Mouse (Mus musculus) heart, postnatal 0 days (tissue): Measurements from ENCODE around the gene Vwa5b1. TPM values are rescaled to one million over a fixed set of nuclear protein-coding genes. Genes with fewer than 3 reads are reported as not detected.
A peak's percentile ranks its signal among the peaks of the same experiment; 100 is the strongest.

Experiments used
- ATAC-seq: fragments of 200-750 bp; cut with Nextera tagmentation; 2 replicates; pipeline ENCODE4 v1.8.0; 2017; ENCODE audit warnings: low read depth, moderate number of reproducible peaks, moderate library complexity; ENCODE audit not compliant: insufficient read depth
- DNase-seq: peaks from one replicate; pipeline ENCODE4 v3.0.0-alpha.2; 2016; ENCODE audit warnings: low spot score
- H3K27ac ChIP-seq: fragments of 300-500 bp; sonication (generic); 2 replicates; pipeline ENCODE4 v1.5.1; 2014; ENCODE audit warnings: low read depth, mild to moderate bottlenecking
- H3K27me3 ChIP-seq: fragments of 300-500 bp; sonication (generic); 2 replicates; pipeline ENCODE4 v1.6.1; 2014; ENCODE audit warnings: low read length, mixed read lengths; ENCODE audit not compliant: control insufficient read depth, insufficient read depth
- H3K36me3 ChIP-seq: fragments of 300-500 bp; sonication (generic); replicated peaks from 2 replicates; pipeline ENCODE4 v1.6.1; 2014; ENCODE audit warnings: low read length, mixed read lengths; ENCODE audit not compliant: control insufficient read depth, insufficient read depth
- H3K4me1 ChIP-seq: fragments of 300-500 bp; sonication (generic); 2 replicates; pipeline ENCODE4 v1.6.1; 2014; ENCODE audit warnings: antibody characterized with exemption; ENCODE audit not compliant: control insufficient read depth, insufficient read depth
- H3K4me2 ChIP-seq: fragments of 300-500 bp; sonication (generic); 2 replicates; pipeline ENCODE4 v1.6.1; 2014; ENCODE audit warnings: low read depth, mild to moderate bottlenecking, low read length, moderate library complexity
- H3K4me3 ChIP-seq: fragments of 300-500 bp; sonication (generic); 2 replicates; pipeline ENCODE4 v1.5.1; 2014; ENCODE audit warnings: low read depth, low read length
- H3K9ac ChIP-seq: fragments of 300-500 bp; sonication (generic); replicated peaks from 2 replicates; pipeline ENCODE4 v1.6.1; 2014; ENCODE audit warnings: low read depth, low read length, mixed read lengths
- H3K9me3 ChIP-seq: fragments of 300-500 bp; sonication (generic); replicated peaks from 2 replicates; pipeline ENCODE4 v1.6.1; 2016; ENCODE audit warnings: low read length; ENCODE audit not compliant: control insufficient read depth
- CTCF ChIP-seq: IDR thresholded peaks from 2 replicates; pipeline ENCODE4 v1.5.1; 2016; ENCODE audit warnings: antibody characterized with exemption, control low read depth, low read depth
- EP300 ChIP-seq: IDR thresholded peaks from 2 replicates; pipeline ENCODE4 v1.6.1; 2016; ENCODE audit warnings: antibody characterized with exemption, low read depth
- WGBS: fragments of 180-500 bp; shearing (Covaris S2); extraction: QIAGEN DNeasy Blood & Tissue Kit; methylation state at CpG from one replicate; pipeline ENCODE4 v1.1.7; 2014; 5-methylcytosine and 5-hydroxymethylcytosine counted together
- polyA plus RNA-seq: library from polyadenylated mRNA; unstranded; fragments of >200 nt; fragmentation: Nextera tagmentation; extraction: Ambion mirVana; gene quantifications from 2 replicates; pipeline ENCODE4 v1.2.1, GENCODE M21; 2015
- total RNA-seq: library from RNA; depleted of rRNA; stranded (reverse); fragments of >200 nt; gene quantifications from 2 replicates; pipeline ENCODE4 v1.2.3, GENCODE M21; 2014; ENCODE audit warnings: low replicate concordance; rRNA removed

Vwa5b1 gene
- total and polyA plus RNA-seq, 2 experiments from 2014 or later = not detected

GRCm38 (mm10) chr4:138522296-138522695 is 113.4 kb downstream of the Vwa5b1 start:
- 0 out of 2 replicates have a peak, but pooled peaks cover 3% of the 10 kb centered on the region for H3K27me3 ChIP-seq

DNA sequence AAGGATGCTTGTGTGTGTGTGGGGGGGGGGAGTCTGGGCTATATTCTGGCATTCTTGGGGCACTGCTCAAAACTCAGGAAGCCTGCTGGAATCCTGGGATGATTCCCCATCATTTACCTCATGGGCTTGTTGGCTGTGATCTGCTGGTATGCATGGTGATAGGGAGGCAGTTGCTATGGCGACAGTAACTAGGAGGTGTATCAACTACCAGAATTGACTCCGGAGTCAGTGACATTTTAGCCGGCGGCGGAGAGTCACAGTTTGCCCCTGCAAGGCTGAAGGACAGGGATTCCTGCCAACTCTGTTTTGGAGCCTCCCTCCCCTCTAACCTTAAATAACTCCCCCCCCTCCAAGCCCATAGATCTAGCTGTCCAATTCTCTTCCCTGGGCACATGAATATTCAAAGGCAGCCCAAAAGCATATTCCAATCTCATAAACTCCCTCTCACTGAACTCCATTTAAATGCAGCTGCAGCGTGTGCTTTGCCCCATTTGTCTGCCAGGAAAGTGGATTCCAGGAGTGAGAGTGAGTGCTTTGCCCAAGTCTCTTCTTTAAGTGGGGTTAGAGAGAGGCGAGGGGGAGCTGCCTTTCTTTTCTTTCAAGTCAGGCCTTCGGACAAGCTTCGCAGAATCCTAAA is 118.4 kb downstream of the Vwa5b1 start:
- Histone ChIP-seq H3K27ac (no peak overlapping the region), H3K9me3 (no peaks in the 10 kb centered on the region), H3K36me3 (no peaks in the 10 kb centered on the region), H3K4me2 (no peak overlapping the region), H3K4me3 (no peak overlapping the region), H3K4me1 (no peaks in the 10 kb centered on the region), H3K9ac (no peak overlapping the region), H3K27me3 (peaks cover 15% of the 10 kb centered on the region; the same call in 1 of the 2 replicates)
- ATAC-seq (no peak), DNase-seq (no peak)
- 43% methylated on average over 9 of the region's 9 CpGs for WGBS
- TF ChIP-seq CTCF (no peak), EP300 (no peak)

More at GRCm38 (mm10) chr4:138522296-138522695, 113.4 kb downstream of the Vwa5b1 start:
- Histone ChIP-seq H3K4me2 (no peak overlapping the region), H3K4me3 (no peak overlapping the region), H3K4me1 (no peaks in the 10 kb centered on the region), H3K9ac (no peak overlapping the region), H3K36me3 (no peaks in the 10 kb centered on the region), H3K27ac (no peak overlapping the region), H3K9me3 (no peaks in the 10 kb centered on the region)
- DNase-seq = no peak
- TF ChIP-seq EP300 = no peak
- no peak for TF ChIP-seq CTCF
- WGBS = 22% methylated on average over 7 of the region's 7 CpGs
- ATAC-seq = peak; percentile 55

DNA sequence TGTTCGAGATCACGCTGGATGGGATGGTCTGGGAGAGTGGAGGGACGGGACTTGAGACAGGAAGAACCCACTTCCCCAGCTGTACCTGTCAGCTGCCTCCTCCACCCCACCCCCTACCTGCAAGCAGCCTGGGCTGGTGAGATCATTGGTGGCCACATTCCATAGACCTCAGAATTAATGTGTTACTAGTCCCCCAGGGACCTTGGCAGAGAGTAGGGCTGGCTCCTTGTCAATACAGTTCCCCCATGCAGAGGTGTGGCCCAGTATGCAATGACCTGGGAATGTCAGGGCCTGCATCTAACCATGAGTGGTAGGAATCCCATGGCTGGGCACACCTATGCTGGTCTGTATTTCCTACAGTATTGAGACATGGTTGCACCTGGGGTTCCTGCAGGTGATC is 119.2 kb downstream of the Vwa5b1 start:
- Histone ChIP-seq H3K9ac (no peak overlapping the region), H3K4me3 (no peak overlapping the region), H3K27me3 (peaks cover 18% of the 10 kb centered on the region; the same call in 1 of the 2 replicates), H3K9me3 (no peaks in the 10 kb centered on the region), H3K36me3 (no peaks in the 10 kb centered on the region), H3K4me2 (no peak overlapping the region), H3K4me1 (no peaks in the 10 kb centered on the region), H3K27ac (no peak overlapping the region)
- ATAC-seq = no peak
- TF ChIP-seq EP300 (no peak), CTCF (no peak)
- DNase-seq = no peak
- WGBS = 70% methylated on average over 3 of the region's 3 CpGs

Other genes with a start within 250 kb of the Vwa5b1 start
- not detected in 2 replicates for gene Fam43b, start 239.4 kb downstream of the Vwa5b1 start, total RNA-seq
- gene Fam43b, start 239.4 kb downstream of the Vwa5b1 start, polyA plus RNA-seq = not detected in 2 replicates
- 40.6 and 43.0 TPM in 2 replicates for gene Mul1, start 201.2 kb downstream of the Vwa5b1 start, total RNA-seq
- 28.9 and 30.0 TPM in 2 replicates for gene Mul1, start 201.2 kb downstream of the Vwa5b1 start, polyA plus RNA-seq
- 0.15 and 5.1 TPM in 2 replicates for gene Camk2n1, start 181.6 kb downstream of the Vwa5b1 start, total RNA-seq
- gene Camk2n1, start 181.6 kb downstream of the Vwa5b1 start, polyA plus RNA-seq = 1.6 and 1.8 TPM in 2 replicates
- gene Pla2g2c, start 88.9 kb upstream of the Vwa5b1 start, total RNA-seq = 1.0 TPM in 1 of 2 replicates, not detected in the other
- gene Pla2g2c, start 88.9 kb upstream of the Vwa5b1 start, polyA plus RNA-seq = 0.11 and 0.27 TPM in 2 replicates
- 1.9 and 2.0 TPM in 2 replicates for gene Ubxn10, start 101.3 kb upstream of the Vwa5b1 start, total RNA-seq
- gene Ubxn10, start 101.3 kb upstream of the Vwa5b1 start, polyA plus RNA-seq = 0.98 and 1.0 TPM in 2 replicates
- not detected in 2 replicates for gene Pla2g2f, start 121.7 kb upstream of the Vwa5b1 start, total RNA-seq
- not detected in 2 replicates for gene Pla2g2f, start 121.7 kb upstream of the Vwa5b1 start, polyA plus RNA-seq
- not detected in 2 replicates for gene Pla2g2d, start 139.9 kb upstream of the Vwa5b1 start, total RNA-seq
- not detected in 2 replicates for gene Pla2g2d, start 139.9 kb upstream of the Vwa5b1 start, polyA plus RNA-seq
- gene Pla2g5, start 227.6 kb upstream of the Vwa5b1 start, total RNA-seq = 1.6 and 9.2 TPM in 2 replicates
- 4.7 and 6.2 TPM in 2 replicates for gene Pla2g5, start 227.6 kb upstream of the Vwa5b1 start, polyA plus RNA-seq
- gene Gm13030, start 238.1 kb upstream of the Vwa5b1 start, total RNA-seq = not detected in 2 replicates
- not detected in 2 replicates for gene Gm13030, start 238.1 kb upstream of the Vwa5b1 start, polyA plus RNA-seq
- gene Pla2g2e, start 242.1 kb upstream of the Vwa5b1 start, total RNA-seq = not detected in 2 replicates
- 0.15 and 0.30 TPM in 2 replicates for gene Pla2g2e, start 242.1 kb upstream of the Vwa5b1 start, polyA plus RNA-seq